Mouse (Mus musculus) hindbrain, postnatal 0 days (tissue): Measurements from ENCODE around the gene Slc39a7. TPM values are rescaled to one million over a fixed set of nuclear protein-coding genes. Genes with fewer than 3 reads are reported as not detected.
A peak's percentile ranks its signal among the peaks of the same experiment; 100 is the strongest.
"Not testable (repeated sequence)": the region's sequence is repeated elsewhere in the genome, so short reads cannot be mapped to it uniquely, and the experiment has no call there.

ENCODE experiments used
- ATAC-seq: fragments of 200-750 bp; cut with Nextera tagmentation; 2 replicates; pipeline ENCODE4 v1.8.0; 2017; ENCODE audit warnings: mild to moderate bottlenecking, moderate TSS enrichment, moderate library complexity
- DNase-seq: peaks from one replicate; pipeline ENCODE4 v3.0.0-alpha.2; 2015; ENCODE audit warnings: low spot score
- H3K27ac ChIP-seq: fragments of 300-500 bp; sonication (generic); 2 replicates; pipeline ENCODE4 v1.5.1; 2014; ENCODE audit warnings: mild to moderate bottlenecking
- H3K27me3 ChIP-seq: fragments of 300-500 bp; sonication (generic); 2 replicates; pipeline ENCODE4 v1.6.1; 2014; ENCODE audit warnings: low read length, mixed read lengths; ENCODE audit not compliant: insufficient read depth
- H3K36me3 ChIP-seq: fragments of 300-500 bp; sonication (generic); 2 replicates; pipeline ENCODE4 v1.6.1; 2014; ENCODE audit warnings: low read length, mixed read lengths; ENCODE audit not compliant: insufficient read depth
- H3K4me1 ChIP-seq: fragments of 300-500 bp; sonication (generic); 2 replicates; pipeline ENCODE4 v1.6.1; 2014; ENCODE audit warnings: antibody characterized with exemption, low read length, mixed read lengths; ENCODE audit not compliant: insufficient read depth
- H3K4me2 ChIP-seq: fragments of 300-500 bp; sonication (generic); 2 replicates; pipeline ENCODE4 v1.6.1; 2014; ENCODE audit warnings: low read depth, mild to moderate bottlenecking, low read length, moderate library complexity, mixed read lengths
- H3K4me3 ChIP-seq: fragments of 300-500 bp; sonication (generic); 2 replicates; pipeline ENCODE4 v1.5.1; 2014; ENCODE audit warnings: low read length
- H3K9ac ChIP-seq: fragments of 300-500 bp; sonication (generic); replicated peaks from 2 replicates; pipeline ENCODE4 v1.6.1; 2014; ENCODE audit warnings: mild to moderate bottlenecking, low read length, moderate library complexity, mixed read lengths
- H3K9me3 ChIP-seq: fragments of 300-500 bp; sonication (generic); 2 replicates; pipeline ENCODE4 v1.6.1; 2016; ENCODE audit warnings: low read length, mixed read lengths
- CTCF ChIP-seq: IDR thresholded peaks from 2 replicates; pipeline ENCODE4 v1.5.1; 2016; ENCODE audit warnings: antibody characterized with exemption, control low read depth, low read depth
- WGBS: fragments of 180-500 bp; shearing (Covaris S2); extraction: QIAGEN DNeasy Blood & Tissue Kit; methylation state at CpG from one replicate; pipeline ENCODE4 v1.1.7; 2014; 5-methylcytosine and 5-hydroxymethylcytosine counted together
- polyA plus RNA-seq: library from polyadenylated mRNA; unstranded; fragments of >200 nt; fragmentation: Nextera tagmentation; extraction: Ambion mirVana; gene quantifications from 2 replicates; pipeline ENCODE4 v1.2.1, GENCODE M21; 2015
- total RNA-seq: library from RNA; depleted of rRNA; stranded (reverse); fragments of >200 nt; gene quantifications from 2 replicates; pipeline ENCODE4 v1.2.3, GENCODE M21; 2014

Slc39a7 gene
- total and polyA plus RNA-seq, 2 experiments from 2014 or later = 150 to 250 TPM

DNA sequence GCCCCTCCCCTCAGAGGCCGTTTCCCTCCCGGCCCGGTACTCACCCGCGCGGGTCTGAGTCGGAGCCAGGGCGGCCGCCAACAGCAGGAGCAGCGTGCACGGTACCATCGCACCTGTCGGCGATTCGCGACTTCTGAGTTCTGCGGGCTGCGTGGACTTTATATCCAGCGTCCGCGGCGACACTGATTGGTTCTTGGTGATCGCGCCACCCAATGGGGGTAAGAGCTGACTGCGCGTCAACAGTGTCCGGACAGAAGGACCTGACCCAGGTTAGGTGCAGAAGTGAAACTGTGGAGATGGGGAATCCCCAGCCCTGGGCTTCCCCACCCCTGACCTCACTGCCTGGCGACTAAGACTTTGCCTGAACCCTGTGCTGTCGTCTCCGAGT is 31.3 kb downstream of the Slc39a7 start, which contains the start of gene H2-K1:
Gene H2-K1 (minus strand): TSS at position 198 of the 388 bp plus-strand sequence.
- no peak for TF ChIP-seq CTCF
- H3K27ac ChIP-seq = no peak within 1 kb of the TSS
- DNase-seq (peak; percentile 76), ATAC-seq (peak; percentile 92)
- no peaks in the 10 kb centered on the region for H3K9me3 ChIP-seq
- peak within 1 kb of the TSS; percentile 45 for H3K4me3 ChIP-seq
- WGBS = under 1% methylated on average over 30 of the region's 30 CpGs
- peak within 1 kb of the TSS; percentile 76 for H3K4me2 ChIP-seq
- H3K4me1 ChIP-seq = no peaks in the 10 kb centered on the region
- H3K9ac ChIP-seq = no peak within 1 kb of the TSS; the same call in 1 of the 2 replicates
- no peaks in the 10 kb centered on the region; the same call in 1 of the 2 replicates for H3K27me3 ChIP-seq
- no peaks in the 10 kb centered on the region for H3K36me3 ChIP-seq

DNA sequence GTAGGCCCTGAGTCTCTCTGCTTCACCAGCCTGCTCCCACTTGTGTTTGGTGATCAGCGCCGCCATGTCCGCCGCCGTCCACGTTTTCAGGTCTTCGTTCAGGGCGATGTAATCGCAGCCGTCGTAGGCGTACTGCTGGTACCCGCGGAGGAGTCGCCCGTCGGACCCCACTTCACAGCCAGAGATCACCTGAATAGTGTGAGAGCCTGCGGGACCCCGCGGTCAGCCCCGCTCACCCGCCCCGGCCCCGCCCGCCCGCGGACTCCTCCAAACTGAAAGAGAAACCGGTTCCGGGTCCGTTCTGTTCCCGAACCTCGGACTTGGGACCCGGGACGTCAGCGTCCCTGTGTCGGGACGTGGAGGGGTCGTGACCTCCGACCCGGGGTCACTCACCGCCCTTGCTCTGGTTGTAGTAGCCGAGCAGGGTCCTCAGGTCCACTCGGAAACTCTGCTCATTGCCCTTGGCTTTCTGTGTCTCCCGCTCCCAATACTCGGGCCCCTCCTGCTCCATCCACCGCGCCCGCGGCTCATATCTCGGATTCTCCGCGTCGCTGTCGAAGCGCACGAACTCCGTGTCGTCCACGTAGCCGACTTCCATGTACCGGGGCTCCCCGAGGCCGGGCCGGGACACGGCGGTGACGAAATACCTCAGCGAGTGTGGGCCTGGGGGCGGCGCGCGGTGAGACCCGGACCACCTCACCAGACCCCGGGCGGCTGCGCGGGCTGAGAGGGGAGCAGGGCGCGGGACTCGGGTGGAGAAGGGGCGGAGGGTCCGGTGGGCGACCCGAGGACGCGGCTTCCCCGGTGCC is 31.9 kb downstream of the Slc39a7 start:
- no peak for TF ChIP-seq CTCF
- H3K4me1 ChIP-seq = no peaks in the 10 kb centered on the region
- H3K4me2 ChIP-seq = peak overlapping the region; percentile 76
- H3K27ac ChIP-seq = no peak overlapping the region
- no peak overlapping the region; the same call in 1 of the 2 replicates for H3K9ac ChIP-seq
- no peak for DNase-seq
- no peaks in the 10 kb centered on the region for H3K36me3 ChIP-seq
- H3K4me3 ChIP-seq = peak overlapping the region; percentile 45
- no peaks in the 10 kb centered on the region; the same call in 1 of the 2 replicates for H3K27me3 ChIP-seq
- 2% methylated on average over 81 of the region's 87 CpGs for WGBS
- ATAC-seq = peak; percentile 69
- H3K9me3 ChIP-seq = no peaks in the 10 kb centered on the region

DNA sequence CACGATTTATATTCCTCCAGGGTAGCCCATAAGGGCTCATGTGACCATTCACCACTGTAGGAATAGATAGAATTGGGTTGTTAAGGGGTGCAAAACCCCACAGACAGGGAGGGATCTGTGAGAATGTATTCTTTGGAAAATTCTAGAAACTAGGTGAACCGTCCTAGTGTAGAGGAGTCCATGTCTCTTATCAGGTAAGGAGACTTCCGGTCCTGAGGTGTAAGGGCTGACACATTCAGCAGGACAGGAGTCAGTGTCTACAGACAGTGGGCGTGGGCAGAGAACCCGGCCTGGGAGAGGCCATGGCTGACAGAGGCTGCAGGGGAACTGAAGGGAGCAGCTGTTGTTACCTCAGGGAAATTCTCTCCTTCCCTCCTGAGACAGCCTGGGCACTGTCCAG is 32.8 kb downstream of the Slc39a7 start:
- H3K4me1 ChIP-seq, H3K4me2 ChIP-seq, H3K27me3 ChIP-seq, H3K4me3 ChIP-seq, H3K9me3 ChIP-seq, ATAC-seq, DNase-seq, H3K36me3 ChIP-seq, H3K27ac ChIP-seq, H3K9ac ChIP-seq: not testable (repeated sequence)
- 59% methylated on average over 5 of the region's 5 CpGs for WGBS

GRCm38 (mm10) chr17:33997025-33997424 is 34.5 kb downstream of the Slc39a7 start:
- H3K4me3 ChIP-seq, DNase-seq, H3K9me3 ChIP-seq, H3K4me2 ChIP-seq, H3K36me3 ChIP-seq, H3K27ac ChIP-seq, ATAC-seq, H3K4me1 ChIP-seq, H3K27me3 ChIP-seq, H3K9ac ChIP-seq: not testable (repeated sequence)
- 98% methylated on average over 2 of the region's 2 CpGs for WGBS

DNA sequence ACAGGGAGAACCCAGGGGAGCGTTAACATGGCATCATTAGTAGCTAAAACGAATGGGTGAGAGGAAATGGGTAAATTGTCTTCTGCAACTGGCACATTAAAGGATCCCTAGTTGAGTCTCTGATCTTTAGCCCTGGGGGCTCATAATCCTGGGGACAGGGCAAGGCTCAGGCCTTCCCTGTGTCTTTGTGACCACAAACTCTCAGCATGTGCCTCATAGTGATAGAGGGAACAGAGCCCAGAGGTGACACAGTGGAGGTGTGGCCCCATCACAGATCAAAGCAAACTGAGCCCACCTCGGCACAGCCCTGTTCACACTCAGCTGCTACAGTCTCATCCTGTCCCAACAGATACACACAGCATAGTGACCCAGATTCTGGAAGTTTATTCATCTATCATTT is 35.8 kb downstream of the Slc39a7 start:
- no peak for DNase-seq
- H3K4me2 ChIP-seq = no peak overlapping the region
- H3K36me3 ChIP-seq = no peaks in the 10 kb centered on the region
- no peaks in the 10 kb centered on the region for H3K4me1 ChIP-seq
- no peak for ATAC-seq
- H3K27ac ChIP-seq = no peak overlapping the region
- WGBS = 64% methylated on average over 3 of the region's 3 CpGs
- no peak overlapping the region for H3K9ac ChIP-seq
- no peak overlapping the region for H3K4me3 ChIP-seq
- no peaks in the 10 kb centered on the region for H3K9me3 ChIP-seq
- TF ChIP-seq CTCF = no peak
- H3K27me3 ChIP-seq = no peaks in the 10 kb centered on the region; the same call in 1 of the 2 replicates

DNA sequence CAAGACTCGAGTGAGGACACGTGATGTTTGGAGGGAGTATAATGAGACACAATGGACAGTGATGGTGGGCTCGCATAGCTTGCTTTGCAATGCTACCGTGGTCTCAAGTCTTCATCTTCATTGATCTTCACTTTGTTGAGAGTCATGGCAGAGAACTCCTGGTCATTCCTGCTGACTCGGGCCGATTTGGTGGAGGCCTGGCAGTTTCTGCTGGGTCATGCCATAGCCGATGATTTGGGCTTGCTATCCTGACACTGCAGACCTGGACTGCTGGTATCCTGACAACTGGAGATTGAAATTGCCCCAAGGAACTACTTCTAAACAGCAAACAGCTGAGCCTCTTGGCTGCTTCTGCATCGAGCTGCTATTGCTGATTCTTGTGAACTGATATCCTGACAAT is 36.5 kb downstream of the Slc39a7 start:
- no peak overlapping the region for H3K9ac ChIP-seq
- 87% methylated on average over 8 of the region's 8 CpGs for WGBS
- ATAC-seq (no peak), DNase-seq (no peak)
- H3K4me2 ChIP-seq = no peak overlapping the region
- no peaks in the 10 kb centered on the region for H3K36me3 ChIP-seq
- H3K9me3 ChIP-seq = no peaks in the 10 kb centered on the region
- H3K4me1 ChIP-seq = no peaks in the 10 kb centered on the region
- H3K27me3 ChIP-seq = no peaks in the 10 kb centered on the region
- no peak for TF ChIP-seq CTCF
- no peak overlapping the region for H3K4me3 ChIP-seq
- H3K27ac ChIP-seq = no peak overlapping the region
